Mouse (Mus musculus) embryonic facial prominence, embryonic 15.5 days (tissue): ENCODE measurements around the gene Crygn. TPM values are rescaled to one million over a fixed set of nuclear protein-coding genes. Genes with fewer than 3 reads are reported as not detected.
A peak's percentile ranks its signal among the peaks of the same experiment; 100 is the strongest.

Source experiments
- ATAC-seq: fragments of 200-750 bp; cut with Nextera tagmentation; 2 replicates; pipeline ENCODE4 v1.8.0; 2017; ENCODE audit warnings: low read depth, moderate TSS enrichment; ENCODE audit not compliant: insufficient number of reproducible peaks, low FRiP score, low TSS enrichment
- H3K27ac ChIP-seq: fragments of 300-500 bp; sonication (generic); replicated peaks from 2 replicates; pipeline ENCODE4 v1.5.1; 2015; ENCODE audit warnings: mild to moderate bottlenecking, inconsistent platforms
- H3K27me3 ChIP-seq: fragments of 300-500 bp; sonication (generic); 2 replicates; pipeline ENCODE4 v1.6.1; 2015; ENCODE audit warnings: inconsistent platforms
- H3K36me3 ChIP-seq: fragments of 300-500 bp; sonication (generic); 2 replicates; pipeline ENCODE4 v1.6.1; 2015; ENCODE audit warnings: mild to moderate bottlenecking, inconsistent platforms
- H3K4me1 ChIP-seq: fragments of 300-500 bp; sonication (generic); 2 replicates; pipeline ENCODE4 v1.6.1; 2015; ENCODE audit warnings: inconsistent platforms
- H3K4me2 ChIP-seq: fragments of 300-500 bp; sonication (generic); replicated peaks from 2 replicates; pipeline ENCODE4 v1.6.1; 2015; ENCODE audit warnings: mild to moderate bottlenecking, inconsistent platforms
- H3K4me3 ChIP-seq: fragments of 300-500 bp; sonication (generic); replicated peaks from 2 replicates; pipeline ENCODE4 v1.5.1; 2015; ENCODE audit warnings: mild to moderate bottlenecking, inconsistent platforms
- H3K9ac ChIP-seq: fragments of 300-500 bp; sonication (generic); 2 replicates; pipeline ENCODE4 v1.6.1; 2015; ENCODE audit warnings: inconsistent platforms
- H3K9me3 ChIP-seq: fragments of 300-500 bp; sonication (generic); replicated peaks from 2 replicates; pipeline ENCODE4 v1.6.1; 2016; ENCODE audit warnings: inconsistent platforms
- WGBS: fragments of 180-500 bp; shearing (Covaris S2); methylation state at CpG from one replicate; pipeline ENCODE4 v1.1.7; 2015; 5-methylcytosine and 5-hydroxymethylcytosine counted together
- polyA plus RNA-seq: library from polyadenylated mRNA; unstranded; fragments of >200 nt; fragmentation: Nextera tagmentation; extraction: Ambion mirVana; gene quantifications from 2 replicates; pipeline ENCODE4 v1.2.1, GENCODE M21; 2015

Crygn gene
- polyA plus RNA-seq, 1 experiment from 2014 or later: 2.8 TPM

DNA sequence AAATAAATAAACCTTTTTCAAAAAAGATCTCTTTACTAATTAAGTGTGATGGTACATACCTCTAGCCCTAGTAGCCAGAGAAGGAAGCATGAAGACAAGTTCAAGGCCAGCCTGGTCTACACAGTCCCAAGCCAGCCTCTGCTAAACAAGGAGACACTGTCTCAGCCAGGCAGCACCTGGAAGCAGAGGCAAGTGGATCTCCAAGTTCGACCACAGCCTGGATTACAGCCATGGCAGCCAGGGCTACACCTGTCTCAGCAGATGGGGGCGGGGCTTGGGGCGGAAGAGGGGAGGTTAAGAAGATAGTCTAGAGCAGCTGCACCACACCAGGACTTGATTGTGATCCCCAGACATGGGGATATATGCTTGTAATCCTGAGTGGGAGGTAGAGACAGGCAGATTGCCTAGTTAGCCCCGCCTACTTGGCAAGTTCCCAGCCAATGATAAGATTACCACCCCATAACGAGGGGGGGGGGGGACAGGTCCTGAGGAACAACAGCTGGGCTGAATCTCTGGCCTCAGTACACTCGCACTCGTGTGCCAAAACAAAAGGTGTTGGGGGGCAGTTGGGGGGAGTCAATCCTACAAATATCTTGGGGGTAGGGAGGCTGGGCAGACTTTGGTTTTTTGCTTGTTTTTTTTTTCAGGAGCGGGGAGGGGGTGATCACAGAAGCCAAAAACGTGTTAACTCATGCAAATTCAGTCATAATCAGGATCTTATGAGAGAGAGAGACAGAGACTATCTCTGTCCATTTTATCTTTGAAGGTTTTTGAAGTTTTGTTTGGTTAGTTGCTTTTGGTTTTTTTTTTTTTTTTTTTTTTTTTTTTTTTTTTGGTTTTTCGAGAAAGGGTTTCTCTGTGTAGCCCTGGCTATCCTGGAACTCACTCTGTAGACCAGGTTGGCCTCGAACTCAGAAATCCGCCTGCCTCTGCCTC is 30.6 kb downstream of the Crygn start:
- WGBS: 64% methylated on average over 12 of the region's 12 CpGs

DNA sequence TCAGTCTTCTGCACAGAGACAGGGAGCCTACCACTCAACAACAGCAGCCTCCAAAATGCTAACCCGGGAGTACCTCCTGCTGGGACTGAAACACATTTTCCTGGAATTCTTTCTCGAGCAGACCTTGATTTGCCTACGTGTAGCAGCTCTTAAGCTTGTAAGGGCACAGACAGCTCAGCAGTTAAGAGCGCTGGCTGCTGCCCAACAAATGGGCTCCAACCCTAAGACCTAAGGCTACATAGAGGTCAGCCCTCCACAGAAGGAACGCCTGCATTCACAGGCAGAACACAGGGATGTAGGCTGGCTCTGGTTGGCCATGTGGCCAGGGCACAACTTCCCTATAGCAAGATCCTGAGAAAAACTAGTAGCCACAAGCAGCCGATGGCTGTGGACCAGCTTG is 31.9 kb downstream of the Crygn start:
- no peak for ATAC-seq

More for the DNA sequence above, 30.6 kb downstream of the Crygn start:
- ATAC-seq: no peak
- no peak overlapping the region for H3K27ac ChIP-seq
- H3K27me3 ChIP-seq: no peaks in the 10 kb centered on the region
- H3K9ac ChIP-seq: no peak overlapping the region
- H3K9me3 ChIP-seq: no peaks in the 10 kb centered on the region
- peaks cover 70% of the 10 kb centered on the region for H3K4me1 ChIP-seq
- H3K4me2 ChIP-seq: no peak overlapping the region
- 0 out of 2 replicates have a peak, but pooled peaks cover 3% of the 10 kb centered on the region for H3K36me3 ChIP-seq
- H3K4me3 ChIP-seq: no peak overlapping the region

DNA sequence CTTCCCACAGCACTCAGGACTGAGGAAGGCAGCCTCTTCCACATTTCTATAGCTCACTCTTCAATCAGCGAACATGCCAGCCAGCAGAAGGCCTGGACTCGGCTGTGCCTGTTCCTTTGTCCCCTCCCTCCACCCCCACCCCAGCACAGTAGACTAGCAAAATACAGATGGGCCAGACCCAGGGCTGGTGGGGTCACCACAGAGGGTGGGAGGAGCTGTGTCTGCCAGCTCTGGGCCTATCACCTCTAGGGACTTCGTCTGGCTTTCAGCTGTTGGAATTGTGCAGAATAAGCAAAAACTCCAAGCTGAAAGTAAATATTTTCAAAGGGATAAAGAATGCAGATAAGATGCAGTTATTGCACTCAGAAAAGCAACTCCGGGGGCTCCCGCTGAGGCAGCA is 33.0 kb downstream of the Crygn start:
- no peak overlapping the region for H3K4me3 ChIP-seq
- peak overlapping the region; percentile 22 for H3K4me2 ChIP-seq
- no peaks in the 10 kb centered on the region for H3K9me3 ChIP-seq
- H3K9ac ChIP-seq: no peak overlapping the region
- H3K4me1 ChIP-seq: peaks cover 47% of the 10 kb centered on the region
- peak overlapping the region; percentile 84 for H3K27ac ChIP-seq
- no peaks in the 10 kb centered on the region for H3K27me3 ChIP-seq
- ATAC-seq: peak; percentile 66; the same call in 1 of the 2 replicates
- WGBS: 29% methylated on average over 5 of the region's 5 CpGs
- peaks cover 18% of the 10 kb centered on the region for H3K36me3 ChIP-seq

More for the DNA sequence above, 31.9 kb downstream of the Crygn start:
- peak overlapping the region; percentile 84 for H3K27ac ChIP-seq
- no peaks in the 10 kb centered on the region for H3K9me3 ChIP-seq
- 54% methylated on average over 6 of the region's 6 CpGs for WGBS
- H3K4me3 ChIP-seq: no peak overlapping the region
- H3K27me3 ChIP-seq: no peaks in the 10 kb centered on the region
- H3K4me1 ChIP-seq: peaks cover 57% of the 10 kb centered on the region
- no peak overlapping the region for H3K9ac ChIP-seq
- H3K36me3 ChIP-seq: peaks cover 14% of the 10 kb centered on the region
- no peak overlapping the region for H3K4me2 ChIP-seq

DNA sequence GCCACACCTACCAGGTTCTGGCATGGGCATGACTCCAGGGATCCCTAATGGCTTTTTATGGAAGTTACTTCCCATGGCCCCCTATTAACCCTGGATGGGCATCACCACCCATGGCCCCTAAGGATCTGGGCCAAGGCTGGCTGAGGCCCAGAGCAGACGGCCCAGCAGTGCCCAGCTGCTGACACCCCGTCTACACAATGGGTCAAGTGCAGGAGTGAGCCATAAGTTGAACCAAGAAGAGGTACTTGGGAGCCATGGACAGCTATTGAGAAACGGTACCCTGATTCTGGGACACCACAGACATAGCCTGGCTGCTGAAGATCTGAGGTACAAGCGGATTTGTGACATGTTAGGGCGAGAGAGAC is 33.6 kb downstream of the Crygn start:
- no peak for ATAC-seq
- peak overlapping the region; percentile 22; the same call in 1 of the 2 replicates for H3K4me2 ChIP-seq
- peak overlapping the region; percentile 84 for H3K27ac ChIP-seq
- H3K9ac ChIP-seq: no peak overlapping the region
- H3K9me3 ChIP-seq: no peaks in the 10 kb centered on the region
- WGBS: 52% methylated on average over 5 of the region's 5 CpGs
- H3K4me1 ChIP-seq: peaks cover 42% of the 10 kb centered on the region
- H3K27me3 ChIP-seq: no peaks in the 10 kb centered on the region
- H3K4me3 ChIP-seq: no peak overlapping the region
- H3K36me3 ChIP-seq: peaks cover 18% of the 10 kb centered on the region

DNA sequence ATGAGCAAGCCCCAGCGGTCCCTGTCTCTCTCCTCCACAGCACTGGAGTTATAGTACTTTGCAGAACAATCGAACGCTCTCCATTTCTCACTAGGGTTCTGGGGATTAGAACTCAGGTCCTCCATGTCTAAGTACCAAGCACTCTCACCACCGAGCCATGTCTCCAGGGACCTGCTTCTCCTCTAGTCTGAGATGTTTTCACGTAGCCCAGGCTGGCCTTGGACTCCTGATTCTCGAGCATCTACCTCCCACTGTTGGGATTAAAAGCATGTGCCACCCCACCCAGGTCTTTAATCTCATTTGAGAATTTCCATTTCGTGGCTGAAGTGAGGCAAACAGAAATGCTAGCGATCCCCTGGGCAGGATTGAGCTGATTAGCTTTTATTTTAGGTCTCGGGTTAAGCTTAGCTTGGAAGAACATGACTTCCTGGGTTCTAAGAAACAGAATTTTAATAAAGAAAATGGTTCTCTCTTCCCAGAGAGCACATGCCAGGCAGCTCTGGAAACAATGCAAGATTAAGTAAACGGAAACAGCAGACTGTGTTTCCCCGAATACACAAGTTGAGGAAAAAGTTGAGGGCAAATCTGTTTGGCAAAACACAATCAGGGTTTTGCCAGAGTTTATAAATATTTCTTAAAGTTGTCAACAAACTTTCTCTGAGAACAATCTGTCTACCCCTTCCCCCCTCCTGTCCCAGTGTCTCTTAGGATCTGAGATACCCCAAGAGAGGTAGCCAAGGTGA is 34.1 kb downstream of the Crygn start:
- H3K27ac ChIP-seq: peak overlapping the region; percentile 84
- H3K4me3 ChIP-seq: no peak overlapping the region
- WGBS: 55% methylated on average over 11 of the region's 11 CpGs
- peaks cover 40% of the 10 kb centered on the region for H3K4me1 ChIP-seq
- no peak for ATAC-seq
- H3K27me3 ChIP-seq: no peaks in the 10 kb centered on the region
- peaks cover 18% of the 10 kb centered on the region for H3K36me3 ChIP-seq
- no peaks in the 10 kb centered on the region for H3K9me3 ChIP-seq
- H3K9ac ChIP-seq: no peak overlapping the region
- H3K4me2 ChIP-seq: no peak overlapping the region

DNA sequence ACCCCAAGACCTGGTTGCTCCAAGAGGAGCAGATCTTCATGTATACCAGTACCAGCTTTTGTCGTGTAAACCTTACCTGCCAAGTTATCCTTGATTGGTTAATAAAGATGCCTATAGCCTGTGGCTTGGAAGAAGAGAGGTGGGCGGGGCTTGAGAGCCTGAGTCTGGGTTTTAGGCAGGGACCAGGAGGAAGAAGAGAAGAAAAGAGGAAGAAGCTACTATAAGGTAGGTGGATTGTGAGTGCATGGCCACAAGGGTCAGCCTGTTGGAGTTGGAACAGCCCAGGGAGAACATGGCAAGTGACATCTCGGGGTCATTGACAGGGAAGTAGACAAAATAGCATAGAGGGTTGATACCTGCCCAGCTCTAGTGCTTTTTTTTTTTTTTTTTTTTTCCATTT is 38.0 kb downstream of the Crygn start:
- 85% methylated on average over 3 of the region's 3 CpGs for WGBS
- no peak overlapping the region for H3K27ac ChIP-seq
- H3K4me3 ChIP-seq: no peak overlapping the region
- H3K9me3 ChIP-seq: no peaks in the 10 kb centered on the region
- H3K27me3 ChIP-seq: no peaks in the 10 kb centered on the region
- ATAC-seq: no peak
- peaks cover 10% of the 10 kb centered on the region for H3K4me1 ChIP-seq
- H3K36me3 ChIP-seq: peaks cover 45% of the 10 kb centered on the region
- no peak overlapping the region for H3K9ac ChIP-seq
- no peak overlapping the region for H3K4me2 ChIP-seq

DNA sequence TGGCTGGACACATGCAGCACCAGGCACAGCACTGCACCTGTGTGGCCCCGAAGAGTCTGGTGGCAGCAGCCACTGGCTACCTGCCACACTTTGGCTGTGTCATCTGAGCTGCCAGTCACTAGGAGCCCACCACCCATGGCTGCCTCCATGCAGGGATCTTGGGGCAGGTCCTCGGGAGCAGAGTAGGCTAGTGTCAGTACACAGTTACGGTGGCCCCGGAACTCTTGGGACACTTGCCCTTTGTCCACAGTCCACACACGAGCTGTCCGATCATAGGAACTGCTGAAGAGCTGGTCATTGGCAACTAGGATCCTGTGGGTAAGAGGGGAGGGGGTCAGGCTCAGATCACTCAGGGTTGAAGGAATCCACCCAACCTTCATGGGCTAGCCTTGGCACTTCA is 39.7 kb downstream of the Crygn start:
- H3K27me3 ChIP-seq: no peaks in the 10 kb centered on the region
- H3K36me3 ChIP-seq: peaks cover 61% of the 10 kb centered on the region
- WGBS: 93% methylated on average over 6 of the region's 6 CpGs
- H3K27ac ChIP-seq: no peak overlapping the region
- no peaks in the 10 kb centered on the region for H3K4me1 ChIP-seq
- ATAC-seq: no peak
- H3K4me2 ChIP-seq: no peak overlapping the region
- no peak overlapping the region for H3K9ac ChIP-seq
- H3K9me3 ChIP-seq: no peaks in the 10 kb centered on the region
- no peak overlapping the region for H3K4me3 ChIP-seq

DNA sequence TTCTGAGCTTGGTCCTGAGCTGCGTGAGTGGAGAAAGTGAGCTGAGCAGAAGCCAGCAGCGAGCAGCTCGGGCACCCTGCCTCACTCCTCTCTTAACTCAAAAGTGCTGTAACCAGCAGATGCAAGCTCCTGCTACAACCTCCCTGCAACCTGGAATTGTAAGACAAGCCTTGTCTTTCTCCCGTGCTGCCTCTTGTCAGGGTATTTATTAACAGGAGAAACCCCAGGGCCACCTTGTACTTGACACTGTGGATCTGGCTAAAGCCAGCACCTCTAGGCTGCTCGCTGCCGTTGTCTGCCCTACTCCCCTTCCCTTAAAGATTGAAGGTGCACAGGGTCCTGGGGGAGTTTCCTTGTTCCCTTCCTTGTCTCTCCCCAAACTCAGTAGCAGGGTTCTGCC is 43.8 kb downstream of the Crygn start:
- Histone ChIP-seq H3K27ac (no peak overlapping the region), H3K4me1 (no peaks in the 10 kb centered on the region), H3K4me3 (no peak overlapping the region), H3K27me3 (no peaks in the 10 kb centered on the region), H3K4me2 (no peak overlapping the region), H3K9me3 (no peaks in the 10 kb centered on the region), H3K9ac (no peak overlapping the region), H3K36me3 (peaks cover 81% of the 10 kb centered on the region)
- ATAC-seq: no peak
- 89% methylated on average over 6 of the region's 6 CpGs for WGBS

DNA sequence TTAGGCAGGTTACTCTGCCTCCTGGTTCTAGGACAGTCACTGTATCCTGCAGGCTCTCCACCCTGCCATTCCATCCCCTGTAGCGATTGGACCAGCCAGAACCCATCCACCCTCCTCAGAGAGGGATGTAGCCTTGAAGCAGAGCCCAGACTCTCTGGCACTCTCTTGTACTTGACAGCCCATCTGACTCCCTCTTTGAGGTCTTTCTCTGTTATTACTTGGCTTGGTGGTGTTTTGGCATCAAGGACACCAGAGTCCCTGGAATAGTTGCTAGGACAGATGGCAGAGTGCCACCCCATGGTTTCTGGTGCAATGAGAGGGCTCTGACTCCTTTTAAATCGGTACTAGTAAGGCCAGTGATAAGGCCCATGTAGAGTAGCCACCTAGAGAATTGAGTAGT is 44.6 kb downstream of the Crygn start:
- no peak overlapping the region for H3K27ac ChIP-seq
- H3K4me3 ChIP-seq: no peak overlapping the region
- H3K4me1 ChIP-seq: no peaks in the 10 kb centered on the region
- 92% methylated on average over 2 of the region's 2 CpGs for WGBS
- no peak for ATAC-seq
- H3K36me3 ChIP-seq: peaks cover 84% of the 10 kb centered on the region
- no peaks in the 10 kb centered on the region for H3K27me3 ChIP-seq
- no peak overlapping the region for H3K9ac ChIP-seq
- H3K4me2 ChIP-seq: no peak overlapping the region
- no peaks in the 10 kb centered on the region for H3K9me3 ChIP-seq

DNA sequence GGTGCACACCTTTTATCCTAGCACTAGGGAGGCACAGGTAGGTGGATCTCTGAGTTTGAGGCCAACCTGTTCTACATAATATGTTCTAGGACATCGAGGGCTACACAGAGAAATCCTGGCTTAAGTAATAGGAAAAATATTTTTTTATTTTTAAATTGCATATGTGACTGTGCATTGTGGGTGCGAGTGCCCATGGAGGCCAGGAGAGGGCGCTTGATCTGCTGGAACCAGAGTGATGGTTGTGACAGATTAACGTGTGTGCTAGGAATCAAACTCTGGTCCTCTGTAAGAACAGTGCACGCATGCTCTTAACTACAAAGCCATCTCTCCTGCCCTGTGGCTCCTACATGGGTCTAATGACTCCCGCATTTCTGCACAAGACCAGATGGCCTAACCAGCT is 46.2 kb downstream of the Crygn start:
- peaks cover 88% of the 10 kb centered on the region for H3K36me3 ChIP-seq
- H3K4me1 ChIP-seq: no peaks in the 10 kb centered on the region
- no peak for ATAC-seq
- no peak overlapping the region for H3K4me3 ChIP-seq
- no peaks in the 10 kb centered on the region for H3K27me3 ChIP-seq
- WGBS: 97% methylated on average over 6 of the region's 6 CpGs
- no peaks in the 10 kb centered on the region for H3K9me3 ChIP-seq
- no peak overlapping the region for H3K9ac ChIP-seq
- H3K4me2 ChIP-seq: no peak overlapping the region
- H3K27ac ChIP-seq: no peak overlapping the region

DNA sequence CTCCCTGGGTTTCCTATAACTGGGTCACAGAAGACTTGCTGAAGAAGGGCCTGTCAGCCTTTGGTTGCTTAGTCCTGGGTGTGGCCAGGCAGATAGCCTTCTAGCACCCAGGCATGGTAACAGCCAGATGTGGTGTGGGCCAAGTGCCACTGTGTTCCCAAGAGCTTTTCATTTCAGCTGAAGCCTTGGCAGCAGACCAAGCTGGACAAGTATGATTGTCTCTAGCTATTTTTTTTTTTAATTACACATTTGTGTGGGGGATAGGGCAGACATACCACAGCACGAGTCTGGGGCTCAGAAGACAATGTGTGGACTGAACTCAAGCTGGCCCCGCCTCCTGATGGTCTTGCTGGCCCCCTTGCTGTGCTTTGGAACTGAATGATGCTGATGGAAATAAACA is 47.8 kb downstream of the Crygn start:
- Histone ChIP-seq H3K27ac (no peak overlapping the region), H3K9me3 (no peaks in the 10 kb centered on the region), H3K27me3 (no peaks in the 10 kb centered on the region), H3K9ac (no peak overlapping the region), H3K4me2 (no peak overlapping the region), H3K4me1 (no peaks in the 10 kb centered on the region), H3K4me3 (no peak overlapping the region), H3K36me3 (peaks cover 96% of the 10 kb centered on the region)
- 58% methylated on average over 2 of the region's 2 CpGs for WGBS
- no peak for ATAC-seq
